In the genomic region with DNA sequence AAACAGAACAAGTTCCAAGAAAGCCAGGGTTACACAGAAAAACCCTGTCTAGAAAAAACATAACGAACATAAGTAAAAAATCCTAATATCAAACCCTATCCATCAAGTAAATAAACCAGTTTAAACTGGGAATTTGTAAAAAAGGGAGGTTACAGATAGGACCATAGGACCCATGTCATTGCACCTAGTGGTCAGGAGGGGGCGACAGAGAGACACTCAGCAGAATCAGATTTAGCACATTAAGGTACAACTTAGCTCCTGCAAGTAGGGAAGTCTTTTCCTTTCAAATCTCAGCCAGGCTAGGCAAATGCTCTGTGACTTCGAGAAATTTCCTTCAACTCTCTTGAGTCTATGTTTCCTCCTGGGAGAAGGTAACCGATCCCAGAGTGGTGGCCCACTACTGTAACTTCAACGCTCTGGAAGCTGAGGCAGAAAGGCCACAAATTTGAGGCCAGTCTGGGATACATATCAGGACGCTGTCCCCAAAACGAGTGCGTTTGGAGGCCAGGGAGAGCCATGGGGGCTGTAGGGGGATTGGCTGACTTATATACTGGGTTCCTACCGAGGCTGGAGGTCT, we compare ENCODE assay signal across 8 mouse cellular contexts. TPM values are rescaled to one million over a fixed set of nuclear protein-coding genes. Genes with fewer than 3 reads are reported as not detected.
DNase-seq lines count a peak whose midpoint lies in the region; ATAC-seq and TF ChIP-seq lines count a peak whose summit lies in the region.

No protein-coding gene starts in this region.

- H3K27me3 ChIP-seq in thymus, adult 2 months (ENCODE audit: control insufficient read depth, insufficient read depth, low read length), result no peaks in the 10 kb centered on the region
- no peaks in the 10 kb centered on the region for H3K27me3 ChIP-seq in intestine, embryonic 15.5 days (replicated peaks)
- H3K27me3 ChIP-seq in limb, embryonic 10.5 days (ENCODE audit: low read depth, poor library complexity, severe bottlenecking), result no peaks in the 10 kb centered on the region
- no peaks in the 10 kb centered on the region for H3K27me3 ChIP-seq in midbrain, embryonic 15.5 days (replicated peaks)
- no peaks in the 10 kb centered on the region for H3K27me3 ChIP-seq in stomach, embryonic 16.5 days (ENCODE audit: control insufficient read depth, insufficient read depth, low read length)

- 0 out of 2 replicates have a peak, but pooled peaks have one; percentile 49 for ATAC-seq in intestine, embryonic 15.5 days
- no peak for ATAC-seq in midbrain, embryonic 15.5 days (replicated peaks)
- ATAC-seq in stomach, embryonic 16.5 days (ENCODE audit: insufficient read depth, low FRiP score), result no peak

- H3K27ac ChIP-seq in thymus, adult 2 months (ENCODE audit: control insufficient read depth, insufficient read depth, low read length), result peak overlapping the region; percentile 53
- peak overlapping the region; percentile 76 for H3K27ac ChIP-seq in intestine, embryonic 15.5 days
- H3K27ac ChIP-seq in limb, embryonic 10.5 days, result peak overlapping the region; percentile 6; the same call in 1 of the 2 replicates
- H3K27ac ChIP-seq in midbrain, embryonic 15.5 days, result 0 out of 2 replicates have a peak overlapping the region, but pooled peaks have one; percentile 10
- peak overlapping the region; percentile 62; the same call in 1 of the 2 replicates for H3K27ac ChIP-seq in stomach, embryonic 16.5 days (ENCODE audit: low read length)

- peaks cover 34% of the 10 kb centered on the region for H3K4me1 ChIP-seq in thymus, adult 2 months (replicated peaks; ENCODE audit: control insufficient read depth, insufficient read depth, low read length)
- H3K4me1 ChIP-seq in intestine, embryonic 15.5 days (replicated peaks), result no peaks in the 10 kb centered on the region
- H3K4me1 ChIP-seq in limb, embryonic 10.5 days, result no peaks in the 10 kb centered on the region
- no peaks in the 10 kb centered on the region for H3K4me1 ChIP-seq in midbrain, embryonic 15.5 days
- H3K4me1 ChIP-seq in stomach, embryonic 16.5 days (ENCODE audit: control insufficient read depth, insufficient read depth, low read length), result no peaks in the 10 kb centered on the region

- H3K9me3 ChIP-seq in intestine, embryonic 15.5 days, result no peaks in the 10 kb centered on the region
- H3K9me3 ChIP-seq in limb, embryonic 10.5 days (replicated peaks), result no peaks in the 10 kb centered on the region
- no peaks in the 10 kb centered on the region for H3K9me3 ChIP-seq in midbrain, embryonic 15.5 days
- H3K9me3 ChIP-seq in stomach, embryonic 16.5 days (replicated peaks; ENCODE audit: control insufficient read depth, low read length), result no peaks in the 10 kb centered on the region

- no peak overlapping the region for H3K9ac ChIP-seq in intestine, embryonic 15.5 days
- H3K9ac ChIP-seq in midbrain, embryonic 15.5 days, result no peak overlapping the region
- H3K9ac ChIP-seq in stomach, embryonic 16.5 days (ENCODE audit: low read length), result no peak overlapping the region

- no peak for TF ChIP-seq POLR2A in thymus, adult 2 months (IDR thresholded peaks at IDR 0.05; ENCODE audit: control insufficient read depth, extremely low read depth, insufficient read depth, low read length, poor library complexity)

- TF ChIP-seq CTCF in thymus, adult 2 months (IDR thresholded peaks at IDR 0.05; ENCODE audit: borderline replicate concordance, control insufficient read depth, extremely low read depth, insufficient read depth, low read length, poor library complexity), result no peak

- H3K36me3 ChIP-seq in thymus, adult 2 months (ENCODE audit: control insufficient read depth, insufficient read depth, low read length), result peaks cover 7% of the 10 kb centered on the region; the same call in 1 of the 2 replicates
- peaks cover 18% of the 10 kb centered on the region for H3K36me3 ChIP-seq in intestine, embryonic 15.5 days
- H3K36me3 ChIP-seq in limb, embryonic 10.5 days, result peaks cover 57% of the 10 kb centered on the region
- H3K36me3 ChIP-seq in midbrain, embryonic 15.5 days (replicated peaks), result peaks cover 23% of the 10 kb centered on the region
- H3K36me3 ChIP-seq in stomach, embryonic 16.5 days (ENCODE audit: control insufficient read depth, insufficient read depth, low read length), result peaks cover 6% of the 10 kb centered on the region; the same call in 1 of the 2 replicates

- H3K4me2 ChIP-seq in intestine, embryonic 15.5 days (replicated peaks), result no peak overlapping the region
- H3K4me2 ChIP-seq in midbrain, embryonic 15.5 days, result no peak overlapping the region
- H3K4me2 ChIP-seq in stomach, embryonic 16.5 days (ENCODE audit: low read depth, low read length), result no peak overlapping the region

- 60% methylated on average over 9 of the region's 9 CpGs for WGBS in thymus, adult 2 months
- WGBS in intestine, embryonic 15.5 days, result 69% methylated on average over 9 of the region's 9 CpGs
- 73% methylated on average over 9 of the region's 9 CpGs for WGBS in limb, embryonic 10.5 days
- 79% methylated on average over 9 of the region's 9 CpGs for WGBS in midbrain, embryonic 15.5 days
- 64% methylated on average over 9 of the region's 9 CpGs for WGBS in stomach, embryonic 16.5 days

- peak; percentile 50 for DNase-seq in thymus, adult 2 months
- no peak for DNase-seq in thymus, adult 18-20 months
- peak; percentile 62 to 73 for DNase-seq in cerebellum, adult 18-20 months
- DNase-seq in gastrocnemius, postnatal 10 days, result peak; percentile 43
- peak; percentile 49 for DNase-seq in limb, embryonic 10.5 days (ENCODE audit: low spot score)

- no peak overlapping the region for H3K4me3 ChIP-seq in thymus, adult 2 months (ENCODE audit: control insufficient read depth, insufficient read depth, low read length)
- no peak overlapping the region for H3K4me3 ChIP-seq in intestine, embryonic 15.5 days (replicated peaks)
- no peak overlapping the region for H3K4me3 ChIP-seq in limb, embryonic 10.5 days
- H3K4me3 ChIP-seq in midbrain, embryonic 15.5 days, result no peak overlapping the region
- no peak overlapping the region for H3K4me3 ChIP-seq in stomach, embryonic 16.5 days (replicated peaks; ENCODE audit: low read length)

RNA-seq across cellular contexts. Expression of a gene that starts 59.4 kb away (rescaled TPM):
- polyA plus RNA-seq in thymus, adult 2 months (2012; rRNA removed), result 131 and 136 TPM in 2 replicates
- 100 to 1,000 TPM; 131 to 156 TPM for total RNA-seq in gastrocnemius, postnatal 10 days (2021)
- 125 and 137 TPM in 2 replicates for polyA plus RNA-seq in intestine, embryonic 15.5 days (2015; fragmentation: Nextera tagmentation; extraction: Ambion mirVana)
- polyA plus RNA-seq in limb, embryonic 10.5 days (2016; fragmentation: Nextera tagmentation; extraction: Ambion mirVana), result 180 and 204 TPM in 2 replicates
- polyA plus RNA-seq in midbrain, embryonic 15.5 days (2015; fragmentation: Nextera tagmentation; extraction: Ambion mirVana), result 142 and 149 TPM in 2 replicates
- polyA plus RNA-seq in stomach, embryonic 16.5 days (2015; fragmentation: Nextera tagmentation; extraction: Ambion mirVana), result 138 and 141 TPM in 2 replicates

Comparison
In these comparisons a context has a peak if more than half of its experiments do, and no peak if none do; other contexts are left out.
1. DNase-seq: peak in thymus, adult 2 months (single experiment), cerebellum, adult 18-20 months (2 of 2), gastrocnemius, postnatal 10 days (single experiment) and limb, embryonic 10.5 days (single experiment); none in thymus, adult 18-20 months (0 of 2).
2. H3K27ac ChIP-seq: peak in every context shown above with its lines; median percentile 76 in intestine, embryonic 15.5 days; 62 in stomach, embryonic 16.5 days; 53 in thymus, adult 2 months; 10 in midbrain, embryonic 15.5 days; 6 in limb, embryonic 10.5 days.